Mouse (Mus musculus): ENCODE measurements around the gene Cnst.

Gene Cnst

DNA sequence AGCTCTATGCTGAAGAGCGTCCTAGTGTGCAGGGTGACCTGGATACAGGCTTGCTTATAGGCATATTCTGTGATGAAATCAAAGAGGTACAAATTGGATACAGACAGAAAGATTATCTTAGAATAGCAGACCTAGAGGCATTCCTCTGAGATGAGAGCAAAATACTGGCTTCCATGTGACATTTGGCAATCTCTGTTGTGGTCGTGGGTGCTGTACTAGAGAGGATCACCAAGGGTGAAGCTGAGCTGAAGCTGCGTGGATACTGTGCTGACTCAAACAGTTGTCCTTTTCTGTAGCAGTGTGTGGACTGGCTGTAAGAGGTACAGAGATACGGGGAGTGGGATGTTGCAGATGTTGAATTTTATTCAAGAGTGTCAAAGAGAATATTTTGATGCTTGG, 7.8 kb downstream of the Cnst start:
- no peak for DNase-seq

DNA sequence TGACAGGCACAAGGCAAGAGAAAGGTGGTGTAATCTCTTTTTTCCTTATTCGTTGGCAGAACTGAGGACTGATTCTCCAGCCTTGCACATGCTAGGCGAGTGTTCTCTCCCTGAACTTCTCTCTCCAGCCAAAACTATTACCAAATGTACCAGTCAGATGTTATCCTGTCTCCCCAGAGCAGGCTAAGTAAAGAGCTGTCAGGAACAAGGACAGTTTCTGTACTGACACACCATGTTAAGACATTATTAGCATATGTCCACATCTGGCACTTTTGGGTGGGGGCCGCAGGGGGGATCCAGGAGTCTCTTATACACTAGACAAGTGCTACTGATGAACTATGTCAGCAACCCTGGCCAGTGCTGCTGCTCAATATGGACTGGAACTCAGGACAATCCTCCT, 10.8 kb downstream of the Cnst start:
- no peak for DNase-seq

DNA sequence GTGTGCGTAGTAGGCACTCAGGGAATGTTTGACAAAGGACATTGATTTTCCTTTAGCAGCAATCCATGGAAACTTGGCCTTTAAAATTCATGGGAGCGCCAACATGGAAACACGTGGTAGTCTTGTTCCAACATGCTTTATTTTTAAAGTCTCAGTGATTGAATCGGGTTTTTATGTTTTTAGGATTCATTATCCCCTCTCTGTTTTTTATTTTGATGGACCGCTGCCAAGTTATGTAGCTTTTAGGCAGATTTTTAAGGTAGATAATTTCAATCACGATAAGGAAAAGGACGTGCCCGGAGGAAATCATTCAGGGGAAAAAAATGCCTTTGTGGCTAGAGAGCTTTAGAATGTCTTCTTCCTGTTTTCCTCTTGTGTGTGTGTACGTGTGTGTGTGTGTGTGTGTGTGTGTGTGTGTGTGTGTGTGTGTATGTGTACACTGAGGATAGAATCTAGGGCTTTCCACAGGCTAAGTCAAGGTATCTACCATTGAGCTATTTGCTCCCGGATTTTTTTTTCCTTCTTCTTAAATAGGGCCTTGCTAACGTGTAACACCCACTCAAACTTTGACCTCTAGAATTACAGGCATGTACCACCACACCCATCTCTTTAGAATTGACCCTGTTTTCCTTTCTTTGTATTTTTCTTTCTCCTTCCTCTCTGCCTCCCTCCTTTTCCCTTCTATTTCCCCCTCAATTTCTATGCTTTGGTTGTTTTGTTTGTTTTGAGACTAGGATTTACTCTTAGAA, 13.4 kb downstream of the Cnst start:
- no peak for DNase-seq

DNA sequence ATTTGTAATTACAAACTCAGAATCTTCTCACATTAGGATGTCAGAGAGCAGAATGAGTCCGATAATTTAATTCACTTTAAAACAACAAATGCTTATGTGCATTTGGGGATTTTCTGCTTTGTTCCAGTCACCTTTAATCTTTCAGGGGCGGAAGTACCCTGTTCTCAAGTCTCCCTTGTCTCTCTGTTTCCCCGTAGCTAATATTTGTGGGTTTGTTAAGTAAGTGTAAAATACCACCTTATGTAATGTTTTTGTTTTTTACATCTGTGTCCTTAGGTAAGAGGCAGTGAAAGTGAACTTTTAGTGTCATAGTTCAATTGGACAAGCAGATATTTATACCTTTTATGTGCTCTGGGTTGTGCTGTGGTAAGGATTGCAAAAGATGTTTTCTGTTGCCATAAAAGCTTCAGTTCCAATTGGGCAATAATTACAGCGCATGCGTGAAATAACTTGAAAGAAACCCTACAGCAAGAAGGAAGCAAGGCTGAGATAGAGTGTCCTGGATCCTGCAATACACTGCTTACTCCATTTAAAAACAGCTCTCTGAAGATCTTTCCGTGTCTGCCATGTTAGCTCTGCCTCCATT, 14.8 kb downstream of the Cnst start:
- no peak for DNase-seq

DNA sequence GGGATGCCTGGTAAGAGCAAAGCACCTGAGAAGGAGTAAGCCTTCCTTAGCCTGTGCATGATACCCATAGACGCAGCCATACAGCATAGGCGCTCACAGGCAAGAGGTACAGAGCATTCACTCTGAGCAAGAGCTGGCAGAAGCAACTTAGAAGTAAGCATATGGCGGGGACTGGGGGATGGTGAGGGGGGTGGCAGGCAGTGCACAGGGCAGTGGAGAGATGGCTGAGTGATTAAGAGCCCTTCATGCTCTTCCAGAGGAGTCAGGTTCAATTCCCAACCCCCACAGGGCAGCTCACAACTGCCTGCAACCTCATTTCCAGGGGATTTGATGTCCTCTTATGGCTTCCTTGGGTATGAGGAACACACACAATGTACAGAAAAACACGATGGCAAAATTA, 17.0 kb downstream of the Cnst start:
- no peak for DNase-seq

DNA sequence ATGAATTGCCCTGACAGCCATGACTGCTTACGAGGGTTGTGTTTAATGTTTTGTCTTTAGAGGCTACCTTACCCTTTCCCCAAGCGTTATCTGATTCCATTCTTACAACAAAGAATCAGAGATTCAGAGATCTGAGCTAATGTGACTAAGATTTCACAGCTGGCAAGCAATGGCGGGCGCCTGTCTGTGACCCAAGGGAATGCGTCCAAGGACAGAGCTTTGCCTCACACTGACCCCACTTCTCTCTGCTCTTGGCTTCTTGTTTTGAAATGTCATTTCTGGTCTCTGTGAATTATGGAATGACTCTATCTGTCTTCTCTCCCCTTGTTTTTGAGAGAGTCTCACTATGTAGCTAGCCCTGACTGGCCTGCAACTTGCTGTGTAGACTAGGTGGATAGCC, 17.8 kb downstream of the Cnst start:
- no peak for DNase-seq

DNA sequence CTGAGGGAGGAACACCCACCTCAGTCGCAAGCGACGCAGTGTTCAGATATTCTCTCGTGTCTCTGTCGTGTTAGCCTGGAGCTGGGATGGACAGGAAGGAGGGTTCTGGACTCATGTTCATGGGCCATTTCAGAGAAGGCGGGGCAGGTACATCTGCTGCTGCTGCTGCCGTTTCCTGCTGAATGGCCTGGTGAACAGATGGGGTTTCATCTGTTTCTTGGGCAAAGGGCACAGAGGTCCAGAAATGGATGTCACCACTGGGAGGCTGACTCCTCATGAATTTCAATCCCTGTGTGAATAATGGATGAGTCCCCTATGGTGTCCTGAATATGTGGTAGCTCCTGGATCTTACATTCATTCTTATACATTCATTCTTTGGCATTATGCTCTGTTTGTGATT, 21.4 kb downstream of the Cnst start:
- DNase-seq: no peak

DNA sequence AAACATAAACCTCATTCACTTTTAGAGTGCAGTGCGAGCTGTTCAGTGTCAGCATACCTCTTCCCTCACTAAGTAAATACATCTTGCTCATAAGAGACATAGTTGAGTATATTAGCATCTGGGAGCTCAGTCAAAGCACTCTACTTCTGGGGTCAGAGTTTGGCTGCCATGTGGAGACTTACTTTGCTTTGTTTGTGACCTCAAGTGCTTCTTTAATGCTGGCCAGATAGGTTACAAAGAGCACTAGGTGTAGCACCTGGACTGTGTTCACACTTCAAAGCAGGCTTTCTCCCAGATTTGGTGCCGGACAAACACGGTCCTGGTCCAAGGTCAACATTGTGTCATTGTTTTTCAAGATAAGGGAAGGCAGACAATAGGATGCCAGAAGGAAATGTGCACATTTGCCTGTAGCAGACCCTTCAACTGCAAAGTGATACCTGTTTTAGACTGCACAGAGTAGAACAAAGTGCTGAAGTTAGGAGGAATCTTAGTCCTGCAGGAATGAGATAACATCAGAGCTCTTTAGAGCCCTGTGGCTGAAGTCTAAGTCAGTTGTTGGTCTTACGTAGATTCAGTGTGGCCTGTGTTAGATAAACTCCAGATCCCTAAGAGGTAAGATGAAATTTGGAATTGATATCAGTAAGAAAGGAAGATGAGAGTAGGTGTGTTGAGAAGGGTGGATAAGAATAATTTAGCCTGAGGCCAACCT, 22.7 kb downstream of the Cnst start:
- no peak for DNase-seq

DNA sequence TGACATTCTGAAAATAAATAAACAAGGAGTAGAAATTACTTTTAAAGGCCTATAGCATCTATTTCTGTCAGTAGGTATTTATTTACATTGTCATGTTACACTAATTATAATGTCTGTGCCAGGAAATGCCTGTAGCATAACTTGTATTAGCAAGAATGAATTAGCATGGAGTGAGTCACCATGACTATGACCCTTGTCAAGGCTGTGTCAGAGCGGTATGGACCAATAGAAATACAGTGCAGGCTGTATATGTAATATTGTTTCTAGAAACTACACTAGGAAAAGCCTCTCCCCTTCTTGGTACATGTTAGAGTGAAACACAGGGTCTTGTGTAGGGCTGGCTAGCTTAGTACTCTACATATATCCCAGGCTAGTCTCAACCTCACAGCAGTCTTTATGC, 24.3 kb downstream of the Cnst start:
- DNase-seq: no peak

DNA sequence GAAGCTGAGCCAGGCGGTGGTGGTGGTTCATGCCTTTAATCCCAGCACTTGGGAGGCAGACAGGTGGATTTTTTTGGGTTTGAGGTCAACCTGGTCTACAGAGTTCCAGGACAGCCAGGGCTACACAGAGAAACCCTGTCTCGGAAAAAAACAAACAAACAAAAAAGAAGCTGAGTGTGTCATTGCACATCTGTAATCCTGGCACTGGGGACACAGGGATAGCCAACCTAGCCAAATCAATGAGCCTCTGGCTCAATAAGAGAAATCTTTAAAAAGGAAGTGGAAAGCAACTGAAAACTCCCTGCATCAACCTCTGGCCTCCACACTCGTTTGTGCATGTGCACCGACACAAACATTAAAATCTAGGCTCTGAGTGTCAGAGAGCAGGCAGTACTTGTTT, 25.5 kb downstream of the Cnst start:
- no peak for DNase-seq

DNA sequence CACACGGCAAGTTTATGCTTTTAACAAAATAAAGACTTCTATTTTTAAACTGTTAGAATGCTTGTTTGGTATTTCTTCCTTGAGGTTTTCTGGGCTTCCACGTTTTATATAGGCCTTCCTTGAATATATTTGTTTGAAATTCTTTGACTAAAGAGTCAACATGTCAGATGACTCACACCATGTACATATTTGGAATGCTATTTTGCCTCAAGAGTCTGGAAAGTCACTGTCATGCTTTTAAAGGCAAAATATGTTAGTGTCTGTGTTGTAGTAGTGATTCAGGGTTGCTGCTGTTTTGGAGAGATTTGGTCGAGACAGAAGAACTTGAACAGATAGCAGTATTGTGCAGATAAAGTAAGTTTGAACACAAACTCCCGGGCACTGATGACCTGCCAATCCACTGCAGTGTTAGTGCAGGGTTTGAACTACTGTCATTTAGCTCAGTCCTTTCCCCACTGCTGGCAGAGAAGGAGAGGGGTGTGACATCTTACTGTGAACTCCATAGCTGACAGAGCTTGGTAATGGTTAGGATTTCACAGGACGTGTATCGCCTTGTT, 27.6 kb downstream of the Cnst start:
- no peak for DNase-seq

DNA sequence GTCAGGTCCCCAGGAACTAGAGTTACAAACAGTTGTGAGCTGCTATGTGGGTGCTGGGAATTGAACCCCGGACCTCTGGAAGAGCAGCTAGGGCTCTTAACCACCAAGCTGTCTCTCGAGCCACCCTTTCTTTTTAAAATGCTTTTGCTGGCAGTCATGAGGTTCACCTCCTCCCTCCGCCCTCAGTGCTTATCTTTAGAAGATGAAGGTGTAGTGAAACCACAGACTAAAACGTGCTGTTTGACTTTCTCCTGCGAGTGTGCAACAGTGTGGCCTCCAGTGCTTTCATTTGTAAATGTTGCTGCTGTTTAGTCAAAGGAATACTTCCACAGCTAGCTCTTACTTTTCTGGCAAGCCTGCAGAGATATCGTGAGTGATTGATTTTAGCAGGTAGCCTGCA, 32.5 kb downstream of the Cnst start:
- DNase-seq: no peak

DNA sequence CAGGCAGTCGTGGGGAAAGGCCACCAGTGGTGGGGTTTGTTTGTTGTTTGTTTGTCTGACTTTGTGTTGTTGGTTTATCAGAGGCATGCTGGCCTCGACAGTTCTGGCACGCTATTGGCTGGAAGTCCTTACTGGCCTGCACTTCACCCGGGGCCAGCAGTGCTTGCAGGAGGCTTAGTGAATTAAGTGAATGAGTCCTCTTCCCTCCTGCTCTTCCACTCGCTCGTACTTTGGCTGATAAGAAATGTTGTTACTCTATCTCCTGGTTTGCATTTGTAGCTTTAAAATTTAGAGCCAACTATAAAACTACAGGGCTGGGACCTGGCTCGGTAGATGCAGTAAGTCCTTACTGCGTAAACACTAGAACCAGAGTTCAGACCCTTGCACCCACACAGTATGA, 34.0 kb downstream of the Cnst start:
- no peak for DNase-seq

DNA sequence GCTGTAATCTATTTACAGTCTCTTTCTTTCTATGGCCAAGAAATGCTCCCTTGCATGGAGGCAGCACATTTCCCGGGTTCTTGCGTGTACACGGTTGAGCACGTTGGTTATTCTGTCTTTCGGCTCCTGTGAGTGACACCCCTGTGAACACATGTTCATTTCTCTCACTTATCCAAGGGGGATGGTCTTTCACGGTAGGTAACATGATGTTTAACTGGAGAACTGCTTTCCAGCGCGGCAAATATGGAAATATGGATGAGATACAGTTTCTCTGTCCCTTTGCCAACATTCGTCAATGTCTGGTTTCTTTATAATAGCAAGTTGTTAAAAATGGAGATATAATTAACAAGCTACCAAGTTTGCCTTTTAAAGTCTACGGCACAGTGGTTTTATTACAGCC, 35.3 kb downstream of the Cnst start:
- DNase-seq: no peak

DNA sequence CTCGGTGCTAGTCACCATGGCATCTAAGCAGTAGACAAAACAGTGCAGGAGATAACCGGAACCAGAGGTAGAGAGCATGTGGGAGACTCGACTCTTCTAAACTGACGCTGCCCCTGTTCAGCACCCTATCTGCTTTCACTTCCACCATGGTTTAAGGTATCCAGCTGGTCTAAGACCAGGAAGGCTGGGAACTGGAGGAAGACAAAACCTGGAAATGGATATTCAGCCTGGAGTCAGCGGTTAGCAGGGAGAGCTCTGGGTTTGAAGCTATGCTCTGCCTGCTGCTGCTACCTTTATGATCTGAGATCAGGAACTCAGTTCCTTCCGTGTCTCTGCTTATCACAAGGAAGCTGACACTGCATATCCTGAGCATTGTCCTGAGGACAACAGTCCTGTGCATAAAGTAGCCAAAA, 35.9 kb downstream of the Cnst start:
- no peak for DNase-seq

DNA sequence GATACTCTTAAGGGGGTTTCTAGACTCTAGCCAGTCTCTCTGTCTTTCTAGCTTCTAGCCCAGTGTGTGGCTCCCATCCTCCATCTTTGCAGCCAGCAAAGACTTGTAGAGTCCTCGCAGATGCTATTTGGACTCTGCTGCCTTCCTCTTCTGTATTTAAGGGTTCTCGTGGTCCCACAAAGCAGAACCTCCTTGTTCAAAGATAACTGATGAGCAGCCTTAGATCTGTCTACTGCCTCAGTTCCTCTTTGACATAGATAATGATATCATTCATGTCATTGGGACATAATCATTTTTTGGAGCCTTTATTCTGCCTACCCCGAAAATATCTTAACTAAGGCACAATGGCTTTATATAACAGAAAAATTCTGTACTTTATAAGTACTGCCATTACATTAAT, 36.9 kb downstream of the Cnst start:
- no peak for DNase-seq

DNA sequence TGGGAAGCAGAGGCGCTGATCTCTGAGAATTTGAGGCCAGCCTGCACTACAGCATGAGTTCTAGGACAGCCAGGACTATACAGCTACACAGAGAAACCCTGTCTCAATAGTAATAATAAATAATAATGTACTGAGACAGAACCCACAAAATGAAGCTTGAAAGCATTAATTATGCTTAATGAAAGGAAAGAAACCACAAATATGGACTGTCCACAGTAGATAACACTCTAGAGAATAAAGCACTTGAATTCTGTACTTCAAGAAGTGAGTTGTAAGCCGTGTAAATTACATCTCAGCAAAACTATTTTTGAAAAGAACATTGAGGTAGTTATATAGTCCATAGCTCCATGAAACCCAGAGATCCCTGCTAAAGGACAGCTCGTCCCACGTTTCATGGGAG, 38.0 kb downstream of the Cnst start:
- no peak for DNase-seq

DNA sequence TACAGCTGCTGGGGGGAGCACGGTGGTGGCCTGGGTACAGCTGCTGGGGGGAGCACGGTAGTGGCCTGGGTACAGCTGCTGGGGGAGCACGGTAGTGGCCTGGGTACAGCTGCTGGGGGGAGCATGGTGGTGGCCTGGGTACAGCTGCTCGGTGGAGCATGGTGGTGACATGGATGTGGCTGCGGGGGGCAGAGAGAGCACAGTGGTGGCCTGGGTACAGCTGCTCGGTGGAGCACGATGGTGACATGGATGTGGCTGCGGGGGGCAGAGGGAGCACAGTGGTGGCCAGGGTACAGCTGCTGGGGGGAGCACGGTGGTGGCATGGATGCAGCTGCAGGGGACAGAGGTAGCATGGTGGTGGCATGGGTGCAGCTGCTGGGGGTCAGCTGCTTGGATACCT, 39.5 kb downstream of the Cnst start:
- no peak for DNase-seq

DNA sequence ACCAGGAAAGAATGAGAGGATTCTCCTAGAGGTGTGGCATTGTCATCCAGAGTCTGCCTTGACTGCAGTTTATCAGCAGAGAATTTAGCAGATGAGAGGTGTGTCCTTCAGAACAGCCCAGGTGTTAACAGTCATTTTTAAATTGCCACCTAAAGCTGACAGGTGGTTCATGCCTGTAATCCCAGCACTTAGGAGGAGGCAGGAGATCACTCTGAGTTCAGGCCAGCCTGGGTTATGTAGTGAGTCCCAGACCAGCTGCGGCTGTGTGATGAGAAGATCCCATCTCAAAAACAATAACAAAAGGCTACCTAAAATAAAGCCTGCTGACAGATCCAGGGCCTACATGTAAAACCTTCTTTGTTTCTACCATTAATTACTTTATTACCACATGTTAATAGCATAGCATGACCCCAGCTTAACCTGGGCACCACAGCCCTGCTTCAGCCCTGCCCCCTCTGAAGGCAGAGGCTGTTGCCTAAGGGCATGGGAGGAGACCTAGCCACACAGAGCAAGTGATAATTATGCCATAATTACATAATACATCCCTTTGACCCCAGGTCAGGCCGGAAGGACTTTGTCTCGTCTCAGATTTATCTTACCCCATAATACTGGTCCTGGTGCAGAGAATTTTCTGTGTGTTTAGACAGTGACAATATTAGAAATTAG, 40.4 kb downstream of the Cnst start:
- DNase-seq: no peak

DNA sequence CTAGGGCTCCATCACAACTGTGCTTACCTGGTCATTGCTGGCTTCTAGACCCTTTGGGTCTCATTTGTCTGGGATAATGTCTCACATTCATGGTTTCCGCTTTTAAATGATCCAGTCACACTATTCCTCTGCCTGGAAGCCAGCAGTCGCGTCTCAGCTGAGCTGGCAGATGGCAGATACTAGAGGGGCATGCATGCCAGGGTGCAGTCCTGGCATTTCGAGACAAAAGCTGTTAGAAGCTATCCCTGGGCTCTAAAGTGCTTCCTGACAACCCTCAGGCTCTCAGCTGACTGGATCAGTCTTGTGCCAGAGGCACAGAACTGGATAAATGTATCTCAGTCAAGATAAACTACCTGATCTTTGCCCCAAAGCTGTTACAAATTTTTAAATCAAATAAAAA, 42.1 kb downstream of the Cnst start:
- peak; percentile 71 for DNase-seq

DNA sequence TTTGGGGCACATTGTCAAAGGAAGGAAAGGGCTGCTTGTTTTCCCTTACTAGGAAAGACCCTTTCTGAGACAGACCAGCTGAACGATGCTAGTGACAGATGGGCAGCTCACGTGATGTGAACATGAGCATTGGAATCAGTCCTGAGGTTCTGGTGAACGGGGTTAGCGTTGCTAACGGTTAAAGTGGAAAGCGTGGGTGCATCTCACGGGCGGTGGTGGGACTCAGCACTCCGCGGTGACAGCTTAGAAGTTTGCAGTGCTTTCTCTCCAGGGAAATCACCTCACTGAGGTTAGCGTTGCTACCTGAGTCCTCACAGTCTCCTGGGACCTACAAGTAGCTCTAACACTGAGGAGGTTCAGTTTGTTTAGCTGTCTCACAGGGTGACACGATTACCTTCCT, 45.5 kb downstream of the Cnst start:
- peak; percentile 46 for DNase-seq

DNA sequence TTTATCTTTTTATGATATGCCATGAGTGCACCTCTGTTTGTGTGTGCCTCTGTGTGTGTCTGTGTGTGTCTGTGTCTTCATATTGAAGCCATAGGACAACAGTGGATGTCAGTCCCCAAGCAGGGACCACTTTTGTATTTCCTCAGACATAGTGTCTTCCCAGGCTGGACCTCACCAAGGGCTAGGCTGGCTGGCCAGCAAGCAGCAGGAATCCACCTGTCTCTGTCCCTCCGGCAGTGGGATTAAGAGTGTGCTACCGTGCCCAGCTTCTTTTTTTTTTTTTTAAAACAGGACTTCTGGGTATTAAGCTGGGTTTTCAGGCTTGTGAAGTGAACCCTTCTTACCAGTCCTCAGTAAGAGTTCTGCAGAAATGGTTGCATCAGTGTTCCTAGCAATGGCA, 46.0 kb downstream of the Cnst start:
- DNase-seq: no peak

DNA sequence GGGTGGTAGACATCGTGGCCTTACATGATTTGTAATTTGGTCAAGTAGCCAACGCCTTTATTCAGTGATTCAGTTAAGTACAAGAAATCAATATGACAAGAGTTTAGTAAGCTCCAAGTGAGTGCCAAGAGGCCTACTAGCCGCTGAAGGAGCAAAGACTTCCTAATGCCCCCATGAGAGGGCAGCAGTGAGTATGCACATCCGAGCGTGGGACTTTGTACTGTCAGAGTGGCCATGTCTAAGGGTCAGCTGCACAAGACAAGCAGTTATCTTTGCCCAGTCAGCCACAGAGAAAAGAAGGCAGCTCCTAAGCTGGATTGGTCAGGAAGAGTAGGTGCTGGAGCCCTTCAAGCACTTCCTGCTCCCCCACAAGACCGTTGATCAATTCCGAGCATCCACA, 46.8 kb downstream of the Cnst start:
- DNase-seq: no peak

DNA sequence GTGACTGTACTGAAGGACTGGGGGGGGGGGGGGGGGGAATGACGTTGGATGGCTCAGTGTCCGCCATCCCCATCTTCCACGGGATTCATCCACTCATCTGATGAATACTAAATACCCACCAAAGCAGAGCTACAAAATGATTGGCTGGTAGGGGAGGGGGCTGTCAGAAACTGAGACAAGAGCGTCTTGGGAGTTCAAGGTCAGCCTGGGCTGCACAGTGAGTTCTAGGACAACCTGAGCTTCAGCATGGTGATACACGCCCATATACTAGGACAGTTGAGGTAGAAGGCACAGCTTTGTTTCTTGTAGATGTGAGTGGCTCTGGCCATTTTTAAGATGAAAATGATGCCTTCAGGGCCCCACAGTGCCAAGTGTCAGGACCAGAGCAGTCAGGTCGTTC, 52.2 kb downstream of the Cnst start:
- DNase-seq: no peak
